Mouse (Mus musculus): ENCODE measurements around the gene Sncg. TPM values are rescaled to one million over a fixed set of nuclear protein-coding genes. Genes with fewer than 3 reads are reported as not detected.

Sncg gene
- polyA plus RNA-seq, 1 experiment from 2014 or later = 29.0 TPM

DNA sequence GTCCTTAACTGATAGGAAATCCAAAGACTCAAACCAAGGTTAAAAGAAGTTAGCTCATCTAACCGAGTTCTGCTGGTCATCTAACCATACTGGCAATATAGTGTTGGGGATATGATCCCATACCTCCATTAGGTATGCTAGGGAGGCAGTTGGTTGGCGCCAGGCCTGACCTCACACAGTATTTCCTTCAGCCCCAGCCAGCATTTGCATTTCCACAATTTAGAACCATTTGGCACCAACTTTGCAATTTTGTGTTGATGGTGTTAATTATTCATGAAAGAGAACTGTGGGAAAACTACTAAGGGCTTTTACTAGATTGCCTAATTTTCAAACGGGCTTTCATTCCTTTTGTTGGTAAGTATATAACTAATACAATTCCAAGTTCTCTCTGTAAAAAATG lies 42.7 kb downstream of the Sncg start:
- Histone ChIP-seq H3K9me3 (ENCODE audit: control insufficient read depth, low read length) (no peaks in the 10 kb centered on the region), H3K4me1 (replicated peaks; ENCODE audit: control insufficient read depth, insufficient read depth) (no peaks in the 10 kb centered on the region), H3K9ac (ENCODE audit: low read length) (no peak overlapping the region), H3K36me3 (ENCODE audit: control insufficient read depth, insufficient read depth, low read length) (peaks cover 37% of the 10 kb centered on the region), H3K4me3 (ENCODE audit: low read depth, low read length) (no peak overlapping the region), H3K27ac (replicated peaks) (no peak overlapping the region), H3K27me3 (ENCODE audit: control insufficient read depth, insufficient read depth, low read length) (no peaks in the 10 kb centered on the region), H3K4me2 (replicated peaks; ENCODE audit: low read depth) (no peak overlapping the region)
- DNase-seq (ENCODE audit: low spot score) (no peak), ATAC-seq (ENCODE audit: low FRiP score, low TSS enrichment) (no peak)
- 86% methylated on average over 3 of the region's 3 CpGs for WGBS
- no peak for TF ChIP-seq CTCF (IDR thresholded peaks at IDR 0.05; ENCODE audit: low read depth)
- no peak for TF ChIP-seq EP300 (optimal IDR thresholded peaks at IDR 0.05)

DNA sequence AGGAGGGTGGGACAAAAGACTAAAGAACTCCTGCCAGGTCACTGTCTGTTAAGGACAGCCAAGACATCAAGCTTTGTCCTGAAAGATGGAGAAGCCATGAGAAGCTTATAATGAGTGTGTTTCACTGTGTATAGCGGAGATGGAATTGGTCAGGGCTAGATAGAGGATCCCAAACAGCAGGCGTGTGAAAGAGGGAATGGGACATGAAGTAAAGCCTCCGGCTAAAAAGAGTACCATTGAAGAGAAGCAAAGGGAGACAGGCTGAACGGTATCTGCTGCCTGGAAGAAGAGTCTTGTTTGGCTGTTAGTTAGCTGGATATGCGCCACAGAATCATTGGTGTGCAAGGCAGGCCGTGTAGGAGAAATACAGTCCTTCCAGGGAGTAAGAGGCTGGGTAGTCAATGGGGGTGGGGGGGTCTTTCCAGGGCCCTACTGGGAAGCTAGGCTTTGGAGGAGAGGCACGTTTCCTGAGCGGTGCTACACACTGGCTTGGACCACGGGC lies 43.9 kb downstream of the Sncg start:
- Histone ChIP-seq H3K27ac (replicated peaks) (no peak overlapping the region), H3K9me3 (ENCODE audit: control insufficient read depth, low read length) (no peaks in the 10 kb centered on the region), H3K9ac (ENCODE audit: low read length) (no peak overlapping the region), H3K27me3 (ENCODE audit: control insufficient read depth, insufficient read depth, low read length) (no peaks in the 10 kb centered on the region), H3K4me3 (ENCODE audit: low read depth, low read length) (no peak overlapping the region), H3K4me1 (replicated peaks; ENCODE audit: control insufficient read depth, insufficient read depth) (no peaks in the 10 kb centered on the region), H3K36me3 (ENCODE audit: control insufficient read depth, insufficient read depth, low read length) (peaks cover 28% of the 10 kb centered on the region), H3K4me2 (replicated peaks; ENCODE audit: low read depth) (no peak overlapping the region)
- 96% methylated on average over 9 of the region's 9 CpGs for WGBS
- TF ChIP-seq CTCF (IDR thresholded peaks at IDR 0.05; ENCODE audit: low read depth) = no peak
- TF ChIP-seq EP300 (optimal IDR thresholded peaks at IDR 0.05) = no peak
- no peak for DNase-seq (ENCODE audit: low spot score)
- ATAC-seq (ENCODE audit: low FRiP score, low TSS enrichment) = no peak

DNA sequence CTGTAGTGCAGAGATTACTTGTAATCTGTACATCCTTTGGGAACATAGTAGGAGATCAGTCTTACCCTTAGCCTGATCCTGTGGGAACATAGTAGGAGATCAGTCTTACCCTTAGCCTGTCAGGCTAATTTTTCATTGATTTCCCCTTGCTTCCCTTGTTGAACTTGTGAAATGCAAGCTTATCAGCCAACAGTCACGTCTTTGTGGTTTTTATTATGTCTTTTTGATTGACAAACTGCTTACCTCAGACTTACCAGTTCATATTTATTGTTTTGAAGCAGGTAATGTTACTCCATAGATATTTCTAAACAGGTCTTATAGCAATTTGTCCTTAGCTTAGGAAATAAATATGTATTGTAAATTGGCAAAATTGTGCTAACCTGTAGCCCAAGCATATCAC lies 47.0 kb downstream of the Sncg start:
- ATAC-seq (ENCODE audit: low FRiP score, low TSS enrichment) (no peak), DNase-seq (ENCODE audit: low spot score) (no peak)
- Histone ChIP-seq H3K4me3 (ENCODE audit: low read depth, low read length) (no peak overlapping the region), H3K27me3 (ENCODE audit: control insufficient read depth, insufficient read depth, low read length) (no peaks in the 10 kb centered on the region), H3K36me3 (ENCODE audit: control insufficient read depth, insufficient read depth, low read length) (peaks cover 27% of the 10 kb centered on the region), H3K4me2 (replicated peaks; ENCODE audit: low read depth) (no peak overlapping the region), H3K9ac (ENCODE audit: low read length) (no peak overlapping the region), H3K4me1 (replicated peaks; ENCODE audit: control insufficient read depth, insufficient read depth) (no peaks in the 10 kb centered on the region), H3K27ac (replicated peaks) (no peak overlapping the region), H3K9me3 (ENCODE audit: control insufficient read depth, low read length) (no peaks in the 10 kb centered on the region)
- 58% methylated on average over 1 of the region's 1 CpGs for WGBS
- no peak for TF ChIP-seq CTCF (IDR thresholded peaks at IDR 0.05; ENCODE audit: low read depth)
- no peak for TF ChIP-seq EP300 (optimal IDR thresholded peaks at IDR 0.05)

DNA sequence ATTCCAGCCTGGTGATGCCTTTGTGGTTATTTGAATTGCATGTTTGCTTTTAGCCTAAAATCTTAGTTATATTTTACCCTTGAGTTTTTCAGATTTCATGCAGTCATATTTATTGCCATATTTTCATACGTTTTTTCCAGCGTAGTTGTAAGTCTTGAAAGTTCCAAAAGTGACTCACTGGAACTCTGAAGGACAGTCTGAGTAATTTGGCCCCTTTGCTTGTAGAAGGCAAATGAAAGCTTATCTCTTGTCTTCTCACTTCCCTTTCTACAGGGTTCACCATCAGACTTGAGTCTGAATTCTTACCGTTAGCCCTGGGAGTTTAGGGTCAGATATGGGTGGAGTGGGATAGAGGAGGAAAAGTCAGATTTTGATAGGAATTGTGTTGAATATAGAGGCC lies 48.0 kb downstream of the Sncg start:
- H3K36me3 ChIP-seq (ENCODE audit: control insufficient read depth, insufficient read depth, low read length) = peaks cover 24% of the 10 kb centered on the region
- ATAC-seq (ENCODE audit: low FRiP score, low TSS enrichment) = no peak

DNA sequence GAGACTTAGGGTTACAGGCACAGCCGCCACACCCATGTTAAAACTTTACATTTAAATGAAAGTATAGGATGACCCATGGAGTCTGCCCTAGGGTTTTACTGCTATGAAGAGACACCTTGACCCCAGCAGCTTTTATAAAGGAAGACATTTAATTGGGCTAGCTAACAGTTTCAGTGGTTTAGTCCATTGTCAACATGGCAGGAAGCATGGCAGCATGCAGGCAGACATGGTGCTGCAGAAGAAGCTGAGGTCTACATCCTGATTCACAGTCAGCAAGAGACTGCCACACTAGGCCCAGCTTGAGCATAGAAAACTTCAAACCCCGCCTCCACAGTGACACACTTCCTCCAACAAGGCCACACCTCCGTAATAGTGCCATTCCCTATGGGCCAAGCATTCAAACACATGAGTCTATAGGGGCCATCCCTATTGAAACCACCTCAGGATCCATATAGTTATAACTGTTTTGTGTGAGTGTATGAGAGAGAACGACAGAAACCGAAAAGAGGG lies 51.0 kb downstream of the Sncg start:
- no peak overlapping the region for H3K4me3 ChIP-seq (ENCODE audit: low read depth, low read length)
- TF ChIP-seq CTCF (IDR thresholded peaks at IDR 0.05; ENCODE audit: low read depth) (no peak), EP300 (optimal IDR thresholded peaks at IDR 0.05) (no peak)
- no peak overlapping the region for H3K4me2 ChIP-seq (replicated peaks; ENCODE audit: low read depth)
- H3K27ac ChIP-seq (replicated peaks) = no peak overlapping the region
- ATAC-seq (ENCODE audit: low FRiP score, low TSS enrichment) (no peak), DNase-seq (ENCODE audit: low spot score) (no peak)
- H3K9me3 ChIP-seq (ENCODE audit: control insufficient read depth, low read length) = no peaks in the 10 kb centered on the region
- no peak overlapping the region for H3K9ac ChIP-seq (ENCODE audit: low read length)
- peaks cover 14% of the 10 kb centered on the region for H3K36me3 ChIP-seq (ENCODE audit: control insufficient read depth, insufficient read depth, low read length)
- 97% methylated on average over 5 of the region's 5 CpGs for WGBS
- no peaks in the 10 kb centered on the region for H3K4me1 ChIP-seq (replicated peaks; ENCODE audit: control insufficient read depth, insufficient read depth)
- H3K27me3 ChIP-seq (ENCODE audit: control insufficient read depth, insufficient read depth, low read length) = no peaks in the 10 kb centered on the region

More for the DNA sequence above, 48.0 kb downstream of the Sncg start:
- Histone ChIP-seq H3K27ac (replicated peaks) (no peak overlapping the region), H3K4me3 (ENCODE audit: low read depth, low read length) (no peak overlapping the region), H3K4me1 (replicated peaks; ENCODE audit: control insufficient read depth, insufficient read depth) (no peaks in the 10 kb centered on the region), H3K9me3 (ENCODE audit: control insufficient read depth, low read length) (no peaks in the 10 kb centered on the region), H3K9ac (ENCODE audit: low read length) (no peak overlapping the region), H3K27me3 (ENCODE audit: control insufficient read depth, insufficient read depth, low read length) (no peaks in the 10 kb centered on the region), H3K4me2 (replicated peaks; ENCODE audit: low read depth) (no peak overlapping the region)
- WGBS = 76% methylated on average over 3 of the region's 3 CpGs
- DNase-seq (ENCODE audit: low spot score) = no peak
- TF ChIP-seq EP300 (optimal IDR thresholded peaks at IDR 0.05) (no peak), CTCF (IDR thresholded peaks at IDR 0.05; ENCODE audit: low read depth) (no peak)

Other genes starting within 250 kb of the Sncg start
- gene Npy4r, start 222.3 kb downstream of the Sncg start, polyA plus RNA-seq (2015; fragmentation: Nextera tagmentation; extraction: Ambion mirVana) = 0.22 and 0.24 TPM in 2 replicates
- gene Gprin2, start 173.1 kb downstream of the Sncg start, polyA plus RNA-seq (2015; fragmentation: Nextera tagmentation; extraction: Ambion mirVana) = 0.12 and 0.46 TPM in 2 replicates
- gene Syt15, start 155.2 kb downstream of the Sncg start, polyA plus RNA-seq (2015; fragmentation: Nextera tagmentation; extraction: Ambion mirVana) = 1.0 and 1.5 TPM in 2 replicates
- 4.1 TPM in 2 replicates for gene Shld2, start 64.3 kb downstream of the Sncg start, polyA plus RNA-seq (2015; fragmentation: Nextera tagmentation; extraction: Ambion mirVana)
- 48.8 and 49.4 TPM in 2 replicates for gene Glud1, start 64.1 kb downstream of the Sncg start, polyA plus RNA-seq (2015; fragmentation: Nextera tagmentation; extraction: Ambion mirVana)
- gene Fam25c, start 19.4 kb downstream of the Sncg start, polyA plus RNA-seq (2015; fragmentation: Nextera tagmentation; extraction: Ambion mirVana) = 793 and 847 TPM in 2 replicates
- gene Mmrn2, start 676 bp upstream of the Sncg start, polyA plus RNA-seq (2015; fragmentation: Nextera tagmentation; extraction: Ambion mirVana) = 4.1 TPM in 2 replicates
- 27.0 and 29.0 TPM in 2 replicates for gene Bmpr1a, start 128.6 kb upstream of the Sncg start, polyA plus RNA-seq (2015; fragmentation: Nextera tagmentation; extraction: Ambion mirVana)
- gene 9230112D13Rik, start 148.0 kb upstream of the Sncg start, polyA plus RNA-seq (2015; fragmentation: Nextera tagmentation; extraction: Ambion mirVana) = not detected in 2 replicates
- gene Ldb3, start 213.9 kb upstream of the Sncg start, polyA plus RNA-seq (2015; fragmentation: Nextera tagmentation; extraction: Ambion mirVana) = 1.6 and 1.7 TPM in 2 replicates
- not detected in 2 replicates for gene Opn4, start 225.4 kb upstream of the Sncg start, polyA plus RNA-seq (2015; fragmentation: Nextera tagmentation; extraction: Ambion mirVana)

All from stomach, postnatal 0 days (tissue).